Mouse (Mus musculus): ENCODE data around the gene Naxe. TPM values are rescaled to one million over a fixed set of nuclear protein-coding genes. Genes with fewer than 3 reads are reported as not detected.
A peak's percentile ranks its signal among the peaks of the same experiment; 100 is the strongest.

The Naxe gene
- total RNA-seq, 2 experiments from 2014 or later = 76.2 to 77.0 TPM

- no peak for DNase-seq (ENCODE audit: low spot score in 2 of 2)
Measured at GRCm38 (mm10) chr3:88068386-88068785, 10.1 kb upstream of the Naxe start.

GRCm38 (mm10) chr3:88057030-88057429 is 1.3 kb downstream of the Naxe start:
- DNase-seq (ENCODE audit: low spot score in 2 of 2) = no peak

- DNase-seq (ENCODE audit: low spot score in 2 of 2) = no peak
Measured at GRCm38 (mm10) chr3:88049532-88049931, 8.8 kb downstream of the Naxe start.

GRCm38 (mm10) chr3:88042661-88043421 is 15.5 kb downstream of the Naxe start, which contains the start of gene Gpatch4:
Gene Gpatch4 (plus strand): TSS chr3:88043108.
- peak; percentile 87 to 88 for DNase-seq (ENCODE audit: low spot score in 2 of 2)

- DNase-seq (ENCODE audit: low spot score in 2 of 2) = no peak
Measured at GRCm38 (mm10) chr3:88035561-88036293, 22.6 kb downstream of the Naxe start.

- no peak for DNase-seq (ENCODE audit: low spot score in 2 of 2)
Measured at GRCm38 (mm10) chr3:88033506-88033905, 24.8 kb downstream of the Naxe start.

GRCm38 (mm10) chr3:88030608-88031395 is 27.5 kb downstream of the Naxe start:
- DNase-seq (ENCODE audit: low spot score in 2 of 2) = peak; percentile 53 to 55

GRCm38 (mm10) chr3:88027434-88028186 is 30.7 kb downstream of the Naxe start, which contains the start of gene Hapln2:
Gene Hapln2 (minus strand): TSS chr3:88027583.
- peak in 1 of 2 experiments; percentile 12 for DNase-seq (ENCODE audit: low spot score in 2 of 2)

- DNase-seq (ENCODE audit: low spot score in 2 of 2) = no peak
Measured at GRCm38 (mm10) chr3:88026823-88027222, 31.5 kb downstream of the Naxe start.

- no peak for DNase-seq (ENCODE audit: low spot score in 2 of 2)
Measured at GRCm38 (mm10) chr3:88023192-88024074, 34.9 kb downstream of the Naxe start.

- DNase-seq (ENCODE audit: low spot score in 2 of 2) = peak; percentile 79 to 81
Measured at GRCm38 (mm10) chr3:88022322-88023191, 35.7 kb downstream of the Naxe start.

GRCm38 (mm10) chr3:88010634-88011265 is 47.5 kb downstream of the Naxe start:
- DNase-seq (ENCODE audit: low spot score in 2 of 2) = peak in 1 of 2 experiments; percentile 42

Other genes with a start within 250 kb of the Naxe start
- 1 to 10 TPM; 7.0 to 7.5 TPM for gene Pear1, start 234.2 kb downstream of the Naxe start, total RNA-seq (2021)
- gene Sh2d2a, start 211.7 kb downstream of the Naxe start, total RNA-seq (2021) = not detected
- gene Prcc, start 172.9 kb downstream of the Naxe start, total RNA-seq (2021) = 10 to 100 TPM; 58.4 to 59.5 TPM
- gene Hdgf, start 152.2 kb downstream of the Naxe start, total RNA-seq (2021) = 100 to 1,000 TPM; 154 TPM
- 10 to 100 TPM; 53.6 to 53.7 TPM for gene Mrpl24, start 139.0 kb downstream of the Naxe start, total RNA-seq (2021)
- gene Isg20l2, start 128.2 kb downstream of the Naxe start, total RNA-seq (2021) = 10 to 100 TPM; 13.4 to 14.0 TPM
- gene Rrnad1, start 127.8 kb downstream of the Naxe start, total RNA-seq (2021) = 10 to 100 TPM; 19.2 to 21.2 TPM
- 1 to 10 TPM; 7.9 to 8.4 TPM for gene Crabp2, start 109.8 kb downstream of the Naxe start, total RNA-seq (2021)
- gene Nes, start 87.4 kb downstream of the Naxe start, total RNA-seq (2021) = 1 to 10 TPM; 4.6 to 9.5 TPM
- 100 to 1,000 TPM; 221 to 244 TPM for gene Bcan, start 58.3 kb downstream of the Naxe start, total RNA-seq (2021)
- 10 to 100 TPM; 22.6 to 24.1 TPM for gene Hapln2, start 30.9 kb downstream of the Naxe start, total RNA-seq (2021)
- gene Gpatch4, start 15.4 kb downstream of the Naxe start, total RNA-seq (2021) = 10 to 100 TPM; 14.8 to 19.5 TPM
- not detected for gene Ttc24, start 19.8 kb upstream of the Naxe start, total RNA-seq (2021)
- gene Iqgap3, start 23.5 kb upstream of the Naxe start, total RNA-seq (2021) = under 1 TPM; 0.16 to 0.30 TPM
- 100 to 1,000 TPM; 210 to 213 TPM for gene Mef2d, start 83.9 kb upstream of the Naxe start, total RNA-seq (2021)
- gene Rhbg, start 196.2 kb upstream of the Naxe start, total RNA-seq (2021) = not detected
- gene Gm38392, start 228.7 kb upstream of the Naxe start, total RNA-seq (2021) = under 1 TPM; 0.37 to 0.42 TPM
- 1 to 10 TPM; 2.9 to 4.6 TPM for gene Tsacc, start 238.5 kb upstream of the Naxe start, total RNA-seq (2021)
- gene Cct3, start 238.6 kb upstream of the Naxe start, total RNA-seq (2021) = 100 to 1,000 TPM; 188 to 189 TPM

Data from left cerebral cortex, adult 18-20 months (tissue).